Mouse (Mus musculus): ENCODE measurements at regions not wholly inside any gene's neighbourhood (a gene's known extent, or its start where the extent isn't known, plus 50 kb on each side); places are given as distances from the start of the nearest gene placed in this dataset.
A peak's percentile ranks its signal among the peaks of the same experiment; 100 is the strongest.

DNA sequence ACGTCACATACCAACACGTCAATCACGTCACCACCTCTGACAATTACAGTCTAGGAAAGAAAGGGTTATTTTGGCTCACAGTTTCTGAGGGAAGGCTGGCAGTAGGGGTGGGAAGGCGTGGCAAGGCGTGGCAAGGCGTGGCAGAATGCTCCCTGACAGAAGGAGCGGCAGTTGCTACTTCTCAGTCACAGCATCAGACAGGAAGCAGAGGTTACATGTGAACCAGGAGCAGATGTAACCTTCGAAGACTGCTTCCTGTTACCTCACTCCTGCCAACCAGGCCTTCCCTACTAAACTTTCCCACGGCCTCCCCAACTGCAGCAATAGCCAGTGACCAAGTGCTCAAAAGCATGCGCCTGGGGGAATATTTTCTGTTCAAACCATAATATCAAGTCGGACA lies 240.9 kb upstream of the Stt3b start:
- Histone ChIP-seq H3K9me3 (peaks cover 3% of the 10 kb centered on the region; the same call in 1 of the 2 replicates), H3K36me3 (replicated peaks; ENCODE audit: low read length) (no peaks in the 10 kb centered on the region), H3K4me1 (peaks cover 34% of the 10 kb centered on the region), H3K4me3 (replicated peaks) (peak overlapping the region; percentile 18), H3K27me3 (replicated peaks) (peaks cover 10% of the 10 kb centered on the region)
- TF ChIP-seq FLI1 (IDR thresholded peaks at IDR 0.05; ENCODE audit: low read length): no peak
- TF ChIP-seq GATA1 (IDR thresholded peaks at IDR 0.05; ENCODE audit: borderline replicate concordance, low read length): no peak

DNA sequence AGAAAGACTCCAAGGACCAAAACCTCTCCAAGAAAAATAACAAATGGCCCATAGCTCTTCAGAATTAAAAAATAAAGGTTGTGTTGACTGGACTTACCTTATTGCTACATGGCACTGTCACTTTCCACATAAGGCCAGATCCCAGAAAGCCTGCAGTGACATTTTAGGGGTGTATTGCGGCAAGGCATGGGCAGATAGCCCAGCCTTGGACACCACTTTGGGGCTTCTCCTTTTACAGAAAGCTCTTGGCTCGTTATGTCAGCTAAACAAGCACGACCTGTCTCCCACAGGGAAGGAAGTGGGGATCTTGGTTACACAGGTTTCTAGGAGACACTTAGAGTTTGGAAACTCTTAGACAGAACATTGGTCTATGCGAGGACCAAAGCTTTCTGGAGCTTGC lies 241.3 kb upstream of the Stt3b start:
- TF ChIP-seq GATA1 (IDR thresholded peaks at IDR 0.05; ENCODE audit: borderline replicate concordance, low read length) (no peak), FLI1 (IDR thresholded peaks at IDR 0.05; ENCODE audit: low read length) (no peak)
- H3K9me3 ChIP-seq: peaks cover 3% of the 10 kb centered on the region; the same call in 1 of the 2 replicates
- H3K4me3 ChIP-seq (replicated peaks): no peak overlapping the region

DNA sequence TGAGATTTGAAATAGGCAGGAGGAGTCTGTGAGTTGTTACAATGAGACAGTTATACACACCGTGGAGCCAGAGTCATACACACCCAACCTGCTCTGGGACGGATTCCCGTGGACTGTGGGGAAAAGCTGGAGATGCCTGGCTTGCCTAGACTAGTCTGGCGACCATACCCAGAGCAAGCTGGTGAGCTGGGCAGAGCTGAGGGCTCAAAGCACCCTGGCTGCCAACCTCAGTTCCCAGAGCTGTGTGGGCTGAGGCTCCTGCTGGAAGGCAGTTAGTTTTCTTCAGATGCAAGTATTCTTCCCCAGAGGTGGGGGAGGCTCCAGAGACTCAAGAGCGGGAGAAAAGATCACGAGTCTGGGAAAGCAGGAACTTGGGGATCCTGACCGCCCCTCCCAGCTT lies 247.9 kb upstream of the Stt3b start:
- TF ChIP-seq FLI1 (IDR thresholded peaks at IDR 0.05; ENCODE audit: low read length) (no peak), GATA1 (IDR thresholded peaks at IDR 0.05; ENCODE audit: borderline replicate concordance, low read length) (no peak)
- Histone ChIP-seq H3K9me3 (peaks cover 29% of the 10 kb centered on the region), H3K27me3 (replicated peaks) (peaks cover 16% of the 10 kb centered on the region), H3K4me1 (peaks cover 29% of the 10 kb centered on the region), H3K4me3 (replicated peaks) (no peak overlapping the region), H3K36me3 (replicated peaks; ENCODE audit: low read length) (peaks cover 4% of the 10 kb centered on the region)

More for the DNA sequence above, 241.3 kb upstream of the Stt3b start:
- Histone ChIP-seq H3K27me3 (replicated peaks) (peaks cover 10% of the 10 kb centered on the region), H3K4me1 (peaks cover 29% of the 10 kb centered on the region), H3K36me3 (replicated peaks; ENCODE audit: low read length) (no peaks in the 10 kb centered on the region)

GRCm38 (mm10) chr9:115559521-115559920 lies 249.3 kb upstream of the Stt3b start:
- H3K4me1 ChIP-seq: peaks cover 36% of the 10 kb centered on the region
- H3K9me3 ChIP-seq: peaks cover 29% of the 10 kb centered on the region
- H3K27me3 ChIP-seq (replicated peaks): peaks cover 10% of the 10 kb centered on the region
- H3K4me3 ChIP-seq (replicated peaks): no peak overlapping the region
- no peak for TF ChIP-seq FLI1 (IDR thresholded peaks at IDR 0.05; ENCODE audit: low read length)
- TF ChIP-seq GATA1 (IDR thresholded peaks at IDR 0.05; ENCODE audit: borderline replicate concordance, low read length): no peak
- peaks cover 4% of the 10 kb centered on the region for H3K36me3 ChIP-seq (replicated peaks; ENCODE audit: low read length)

DNA sequence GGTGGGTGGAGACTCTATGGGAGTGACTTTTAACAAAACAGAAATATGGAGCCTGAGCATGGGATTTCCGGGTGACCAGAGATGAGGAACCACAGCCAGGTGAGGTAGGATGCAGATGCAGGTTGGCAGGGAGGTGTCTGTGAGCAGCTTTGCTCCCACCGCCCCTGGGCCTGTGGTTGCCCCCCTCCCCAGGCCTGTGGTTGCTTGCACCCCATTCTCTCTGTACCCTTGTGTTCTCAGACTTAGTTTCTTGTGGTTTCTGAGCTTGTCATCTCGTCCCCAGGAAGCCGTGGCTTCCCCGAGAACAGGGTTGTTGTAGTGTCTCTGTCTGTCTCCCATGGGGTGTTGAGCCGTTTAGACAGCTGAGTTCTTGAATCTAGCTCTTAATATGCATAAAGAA lies 251.0 kb upstream of the Stt3b start:
- H3K9me3 ChIP-seq: peaks cover 29% of the 10 kb centered on the region

GRCm38 (mm10) chr9:115562783-115563182 lies 252.6 kb upstream of the Stt3b start:
- H3K27me3 ChIP-seq (replicated peaks): peaks cover 5% of the 10 kb centered on the region
- no peak overlapping the region for H3K4me3 ChIP-seq (replicated peaks)
- peaks cover 34% of the 10 kb centered on the region for H3K4me1 ChIP-seq
- TF ChIP-seq GATA1 (IDR thresholded peaks at IDR 0.05; ENCODE audit: borderline replicate concordance, low read length) (no peak), FLI1 (IDR thresholded peaks at IDR 0.05; ENCODE audit: low read length) (no peak)
- peaks cover 4% of the 10 kb centered on the region for H3K36me3 ChIP-seq (replicated peaks; ENCODE audit: low read length)
- H3K9me3 ChIP-seq: peaks cover 26% of the 10 kb centered on the region

More for the DNA sequence above, 251.0 kb upstream of the Stt3b start:
- H3K4me1 ChIP-seq: peaks cover 37% of the 10 kb centered on the region
- peaks cover 4% of the 10 kb centered on the region for H3K36me3 ChIP-seq (replicated peaks; ENCODE audit: low read length)
- peaks cover 10% of the 10 kb centered on the region for H3K27me3 ChIP-seq (replicated peaks)
- TF ChIP-seq GATA1 (IDR thresholded peaks at IDR 0.05; ENCODE audit: borderline replicate concordance, low read length): no peak
- no peak for TF ChIP-seq FLI1 (IDR thresholded peaks at IDR 0.05; ENCODE audit: low read length)
- peak overlapping the region; percentile 80 for H3K4me3 ChIP-seq (replicated peaks)

GRCm38 (mm10) chr9:115564366-115564765 lies 254.1 kb upstream of the Stt3b start:
- Histone ChIP-seq H3K4me3 (replicated peaks) (no peak overlapping the region), H3K27me3 (replicated peaks) (no peaks in the 10 kb centered on the region), H3K9me3 (peaks cover 10% of the 10 kb centered on the region), H3K36me3 (replicated peaks; ENCODE audit: low read length) (peaks cover 3% of the 10 kb centered on the region), H3K4me1 (peaks cover 38% of the 10 kb centered on the region)
- TF ChIP-seq FLI1 (IDR thresholded peaks at IDR 0.05; ENCODE audit: low read length) (no peak), GATA1 (IDR thresholded peaks at IDR 0.05; ENCODE audit: borderline replicate concordance, low read length) (no peak)

GRCm38 (mm10) chr9:115568693-115569334 lies 258.6 kb upstream of the Stt3b start:
- TF ChIP-seq GATA1 (IDR thresholded peaks at IDR 0.05; ENCODE audit: borderline replicate concordance, low read length) (no peak), FLI1 (IDR thresholded peaks at IDR 0.05; ENCODE audit: low read length) (no peak)
- no peaks in the 10 kb centered on the region for H3K27me3 ChIP-seq (replicated peaks)
- H3K9me3 ChIP-seq: no peaks in the 10 kb centered on the region
- H3K4me1 ChIP-seq: peaks cover 16% of the 10 kb centered on the region
- no peaks in the 10 kb centered on the region for H3K36me3 ChIP-seq (replicated peaks; ENCODE audit: low read length)
- no peak overlapping the region for H3K4me3 ChIP-seq (replicated peaks)

DNA sequence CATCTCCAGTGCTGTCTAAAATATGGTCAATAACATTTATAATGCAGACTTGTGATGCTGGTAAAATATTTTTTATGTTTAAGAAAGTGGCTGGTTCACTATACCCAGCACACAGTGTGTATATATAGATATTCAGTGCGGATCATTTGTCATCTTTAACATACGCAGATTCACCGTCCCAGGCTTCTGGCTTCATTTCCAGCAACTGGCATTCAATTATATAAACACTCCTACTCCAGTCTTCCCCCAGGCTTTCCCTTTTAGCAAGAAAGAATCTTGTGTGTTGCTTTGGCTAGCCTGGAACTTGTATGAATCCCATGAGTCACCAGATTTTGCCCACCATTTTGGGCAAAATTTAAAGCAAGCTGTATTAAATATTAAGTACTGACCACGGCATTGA lies 260.8 kb upstream of the Stt3b start:
- TF ChIP-seq FLI1 (IDR thresholded peaks at IDR 0.05; ENCODE audit: low read length): no peak
- TF ChIP-seq GATA1 (IDR thresholded peaks at IDR 0.05; ENCODE audit: borderline replicate concordance, low read length): no peak
- Histone ChIP-seq H3K9me3 (no peaks in the 10 kb centered on the region), H3K4me3 (replicated peaks) (no peak overlapping the region), H3K36me3 (replicated peaks; ENCODE audit: low read length) (no peaks in the 10 kb centered on the region), H3K4me1 (peaks cover 12% of the 10 kb centered on the region), H3K27me3 (replicated peaks) (no peaks in the 10 kb centered on the region)

- peaks cover 10% of the 10 kb centered on the region for H3K27me3 ChIP-seq (replicated peaks)
- no peak for TF ChIP-seq GATA1 (IDR thresholded peaks at IDR 0.05; ENCODE audit: borderline replicate concordance, low read length)
- no peak for TF ChIP-seq FLI1 (IDR thresholded peaks at IDR 0.05; ENCODE audit: low read length)
- H3K36me3 ChIP-seq (replicated peaks; ENCODE audit: low read length): no peaks in the 10 kb centered on the region
- H3K4me1 ChIP-seq: peaks cover 15% of the 10 kb centered on the region
- H3K9me3 ChIP-seq: 0 out of 2 replicates have a peak, but pooled peaks cover 7% of the 10 kb centered on the region
- H3K4me3 ChIP-seq (replicated peaks): no peak overlapping the region
These were observed 270.9 kb upstream of the Stt3b start for GRCm38 (mm10) chr9:115581116-115581515.
